Mouse (Mus musculus) limb, embryonic 15.5 days (tissue): ENCODE results near the gene Slc26a8. TPM values are rescaled to one million over a fixed set of nuclear protein-coding genes. Genes with fewer than 3 reads are reported as not detected.

Experiments
- ATAC-seq: fragments of 200-750 bp; cut with Nextera tagmentation; 2 replicates; pipeline ENCODE4 v1.8.0; 2017; ENCODE audit warnings: low read depth, moderate TSS enrichment; ENCODE audit not compliant: insufficient number of reproducible peaks, low FRiP score, low TSS enrichment
- H3K27ac ChIP-seq: fragments of 300-500 bp; sonication (generic); 2 replicates; pipeline ENCODE4 v1.5.1; 2015; ENCODE audit warnings: moderate library complexity, mild to moderate bottlenecking, inconsistent platforms
- H3K27me3 ChIP-seq: fragments of 300-500 bp; sonication (generic); 2 replicates; pipeline ENCODE4 v1.6.1; 2015; ENCODE audit warnings: inconsistent platforms
- H3K36me3 ChIP-seq: fragments of 300-500 bp; sonication (generic); 2 replicates; pipeline ENCODE4 v1.6.1; 2015; ENCODE audit warnings: inconsistent platforms
- H3K4me1 ChIP-seq: fragments of 300-500 bp; sonication (generic); 2 replicates; pipeline ENCODE4 v1.6.1; 2015; ENCODE audit warnings: inconsistent platforms
- H3K4me2 ChIP-seq: fragments of 300-500 bp; sonication (generic); 2 replicates; pipeline ENCODE4 v1.6.1; 2015; ENCODE audit warnings: mild to moderate bottlenecking, inconsistent platforms
- H3K4me3 ChIP-seq: fragments of 300-500 bp; sonication (generic); 2 replicates; pipeline ENCODE4 v1.5.1; 2015; ENCODE audit warnings: mild to moderate bottlenecking, inconsistent platforms
- H3K9ac ChIP-seq: fragments of 300-500 bp; sonication (generic); 2 replicates; pipeline ENCODE4 v1.6.1; 2015; ENCODE audit warnings: inconsistent platforms
- H3K9me3 ChIP-seq: fragments of 300-500 bp; sonication (generic); 2 replicates; pipeline ENCODE4 v1.6.1; 2016; ENCODE audit warnings: inconsistent platforms
- WGBS: fragments of 180-500 bp; shearing (Covaris S2); methylation state at CpG from one replicate; pipeline ENCODE4 v1.1.7; 2015; 5-methylcytosine and 5-hydroxymethylcytosine counted together
- polyA plus RNA-seq: library from polyadenylated mRNA; unstranded; fragments of >200 nt; fragmentation: Nextera tagmentation; extraction: Ambion mirVana; gene quantifications from 2 replicates; pipeline ENCODE4 v1.2.1, GENCODE M21; 2015

Slc26a8 gene
- polyA plus RNA-seq, 1 experiment from 2014 or later, result 0.60 TPM

DNA sequence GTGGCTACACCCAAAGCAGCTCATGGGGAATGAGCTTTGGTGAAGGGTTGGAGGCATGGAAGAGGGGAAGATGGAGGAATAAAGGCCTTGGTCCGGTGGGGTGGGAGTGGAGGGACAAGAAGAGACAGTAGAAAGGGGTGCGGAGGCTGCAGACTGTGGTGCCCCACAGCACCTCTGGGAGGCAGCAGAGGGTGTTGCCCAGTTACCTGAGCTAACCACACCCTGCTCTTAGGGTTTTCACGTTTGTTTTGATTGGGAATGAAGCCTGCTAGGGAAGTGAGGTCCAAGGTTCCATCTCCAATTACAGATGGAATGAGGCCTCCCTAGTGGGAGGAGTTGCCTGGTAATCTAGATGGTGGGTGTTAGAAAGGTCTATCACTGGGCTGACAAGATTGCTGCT, 60.9 kb downstream of the Slc26a8 start:
- no peaks in the 10 kb centered on the region for H3K36me3 ChIP-seq
- H3K9ac ChIP-seq, result no peak overlapping the region
- H3K27ac ChIP-seq, result peak overlapping the region; percentile 47; the same call in 1 of the 2 replicates
- WGBS, result 27% methylated on average over 3 of the region's 3 CpGs
- no peak for ATAC-seq
- no peaks in the 10 kb centered on the region; the same call in 1 of the 2 replicates for H3K27me3 ChIP-seq
- no peak overlapping the region for H3K4me2 ChIP-seq
- H3K4me1 ChIP-seq, result peaks cover 5% of the 10 kb centered on the region; the same call in 1 of the 2 replicates
- H3K9me3 ChIP-seq, result no peaks in the 10 kb centered on the region
- H3K4me3 ChIP-seq, result no peak overlapping the region

DNA sequence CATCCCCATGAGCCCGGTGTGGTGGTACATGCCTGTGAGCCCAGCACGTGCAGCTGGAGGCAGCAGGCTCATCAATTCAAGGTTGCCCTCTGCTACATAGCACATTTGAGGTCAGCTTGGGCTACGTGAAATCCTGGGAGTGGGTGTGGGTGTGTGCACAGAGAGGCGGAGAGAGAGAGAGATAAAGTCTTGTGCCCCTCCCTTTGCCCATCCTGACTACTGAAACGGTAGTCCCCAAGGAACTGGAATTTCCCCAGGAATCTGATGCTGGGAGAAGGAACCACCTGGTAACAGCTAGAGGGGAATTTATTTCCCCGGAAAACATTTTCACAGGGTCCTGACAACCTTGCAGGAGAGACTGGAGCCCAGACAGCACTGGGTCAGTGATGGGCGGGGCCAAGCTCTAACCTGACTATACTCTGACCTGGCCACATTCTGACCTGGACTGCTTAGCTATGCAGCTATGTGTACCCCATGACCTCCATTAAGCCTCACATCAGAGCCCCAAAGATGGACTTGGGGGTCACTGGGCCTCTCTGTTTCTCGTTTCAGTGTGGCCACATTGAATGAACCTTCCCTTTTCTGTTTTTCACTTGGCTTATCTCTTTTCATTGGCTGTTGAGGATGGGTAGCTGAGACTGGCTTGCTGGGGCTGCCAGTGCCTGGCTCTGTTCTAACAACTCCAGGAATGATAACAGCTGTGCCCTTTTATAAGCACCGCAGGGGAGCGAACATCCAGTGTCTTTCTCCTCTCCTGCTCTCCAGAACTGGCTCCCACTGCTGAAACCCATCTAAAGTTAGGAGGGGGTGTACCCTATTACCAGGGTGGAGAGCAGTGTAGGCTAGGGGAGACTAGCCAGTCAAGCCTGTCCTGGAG, 61.5 kb downstream of the Slc26a8 start:
- Histone ChIP-seq H3K27me3 (no peaks in the 10 kb centered on the region; the same call in 1 of the 2 replicates), H3K4me2 (no peak overlapping the region), H3K36me3 (no peaks in the 10 kb centered on the region), H3K9me3 (no peaks in the 10 kb centered on the region), H3K9ac (no peak overlapping the region), H3K4me3 (no peak overlapping the region), H3K27ac (peak overlapping the region; percentile 47; the same call in 1 of the 2 replicates), H3K4me1 (peaks cover 5% of the 10 kb centered on the region; the same call in 1 of the 2 replicates)
- no peak for ATAC-seq
- WGBS, result 51% methylated on average over 10 of the region's 10 CpGs

DNA sequence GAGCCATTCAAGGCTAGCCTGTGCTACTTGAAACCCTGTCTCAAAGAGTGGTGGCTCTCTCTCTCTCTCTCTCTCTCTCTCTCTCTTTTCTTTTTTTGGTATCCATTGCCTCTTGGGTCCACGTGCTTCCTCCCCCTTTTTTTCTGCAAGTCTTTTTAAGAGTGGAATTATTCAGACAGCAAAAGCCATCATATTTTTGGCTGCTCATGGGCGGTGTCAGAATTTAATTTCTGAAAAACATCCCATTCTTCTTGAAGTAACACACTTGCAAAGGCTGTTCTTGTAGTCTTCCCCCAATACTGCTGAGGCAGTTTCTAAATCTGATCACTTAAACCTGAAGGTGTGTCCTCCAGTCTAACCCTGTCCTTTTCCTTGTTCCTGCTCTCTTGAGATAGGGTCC, 63.1 kb downstream of the Slc26a8 start:
- Histone ChIP-seq H3K4me1 (peaks cover 10% of the 10 kb centered on the region), H3K9ac (no peak overlapping the region), H3K4me2 (no peak overlapping the region), H3K9me3 (no peaks in the 10 kb centered on the region), H3K27me3 (no peaks in the 10 kb centered on the region; the same call in 1 of the 2 replicates), H3K27ac (no peak overlapping the region), H3K4me3 (no peak overlapping the region), H3K36me3 (no peaks in the 10 kb centered on the region)
- no peak for ATAC-seq
- 84% methylated on average over 2 of the region's 2 CpGs for WGBS

DNA sequence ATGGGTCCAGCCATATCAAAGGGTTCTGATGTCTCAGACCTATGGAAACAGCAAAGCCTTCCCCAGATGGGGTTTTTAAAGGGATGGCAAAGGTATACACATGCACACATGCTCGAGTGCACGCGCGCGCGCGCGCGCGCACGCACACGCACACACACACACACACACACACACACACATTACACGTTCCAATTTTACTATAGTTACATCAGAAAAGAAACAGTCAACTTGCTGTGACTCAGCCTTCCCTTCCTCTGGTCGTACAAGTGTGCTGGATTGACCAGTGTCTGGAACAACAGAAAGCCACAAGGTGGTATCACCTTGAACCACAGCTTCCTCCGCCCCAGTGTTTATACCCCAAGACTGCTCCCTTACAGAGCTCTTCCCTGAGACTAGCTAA, 64.7 kb downstream of the Slc26a8 start:
- 90% methylated on average over 15 of the region's 15 CpGs for WGBS

DNA sequence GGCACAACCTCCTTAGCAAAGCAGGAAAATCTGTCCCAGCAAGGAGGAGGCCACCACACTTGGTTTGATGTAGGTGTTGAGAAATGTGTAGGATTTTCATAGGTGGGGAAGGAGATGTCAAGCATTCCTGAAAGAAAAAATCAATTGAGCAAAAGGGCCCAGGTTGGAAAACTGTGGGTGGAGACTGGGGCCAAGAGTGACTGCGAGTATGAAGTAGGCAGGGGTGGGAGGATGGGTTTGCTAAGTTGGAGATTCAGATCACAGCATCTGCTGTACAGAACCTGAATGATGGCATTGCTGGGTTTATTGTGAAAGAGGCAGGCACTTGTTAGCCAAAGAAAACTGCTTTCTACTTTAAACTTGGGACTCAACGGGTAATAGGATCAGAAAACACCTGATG, 65.2 kb downstream of the Slc26a8 start:
- H3K9me3 ChIP-seq, result no peaks in the 10 kb centered on the region
- no peak overlapping the region for H3K27ac ChIP-seq
- peaks cover 22% of the 10 kb centered on the region for H3K4me1 ChIP-seq
- peaks cover 5% of the 10 kb centered on the region for H3K36me3 ChIP-seq
- WGBS, result 68% methylated on average over 2 of the region's 2 CpGs
- H3K4me2 ChIP-seq, result no peak overlapping the region
- no peak for ATAC-seq
- no peak overlapping the region for H3K4me3 ChIP-seq
- no peaks in the 10 kb centered on the region; the same call in 1 of the 2 replicates for H3K27me3 ChIP-seq
- H3K9ac ChIP-seq, result no peak overlapping the region

More for the DNA sequence above, 64.7 kb downstream of the Slc26a8 start:
- Histone ChIP-seq H3K4me3 (no peak overlapping the region), H3K9ac (no peak overlapping the region), H3K9me3 (no peaks in the 10 kb centered on the region), H3K27ac (0 out of 2 replicates have a peak overlapping the region, but pooled peaks have one; percentile 22), H3K4me1 (peaks cover 22% of the 10 kb centered on the region), H3K4me2 (no peak overlapping the region), H3K36me3 (peaks cover under 1% of the 10 kb centered on the region; the same call in 1 of the 2 replicates), H3K27me3 (no peaks in the 10 kb centered on the region; the same call in 1 of the 2 replicates)
- ATAC-seq, result no peak

DNA sequence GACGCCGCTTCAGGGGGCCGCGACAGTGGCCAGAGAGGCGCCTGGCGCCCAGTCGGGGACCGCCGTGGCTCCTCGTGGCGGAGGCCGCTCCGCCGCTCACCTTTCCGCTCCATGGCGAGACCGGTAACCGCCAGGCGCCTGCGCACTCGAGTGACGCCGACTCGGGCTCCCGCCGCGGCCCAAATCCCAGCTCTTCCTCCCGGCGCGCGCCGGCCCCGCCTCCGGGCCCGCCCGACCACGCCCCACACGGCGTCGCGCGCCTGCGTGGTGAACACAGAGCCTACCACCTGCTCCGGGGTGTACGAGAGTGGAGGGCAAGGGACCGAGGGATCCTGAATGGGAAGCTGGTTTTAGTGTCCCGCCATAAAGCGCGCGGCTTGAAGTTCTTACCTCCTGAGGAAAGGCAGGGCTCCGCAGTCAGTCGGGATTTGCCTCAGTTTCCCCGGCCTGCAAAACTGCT, 67.7 kb downstream of the Slc26a8 start, which contains the start of gene Srpk1:
Srpk1 (minus strand) TSS at position 410 of the 460 bp plus-strand sequence.
- peak; percentile 87 for ATAC-seq
- Histone ChIP-seq H3K27ac (peak within 1 kb of the TSS; percentile 88), H3K9ac (peak within 1 kb of the TSS; percentile 96), H3K4me2 (peak within 1 kb of the TSS; percentile 84), H3K9me3 (no peaks in the 10 kb centered on the region), H3K27me3 (no peaks in the 10 kb centered on the region), H3K36me3 (peaks cover 22% of the 10 kb centered on the region), H3K4me3 (peak within 1 kb of the TSS; percentile 98), H3K4me1 (peaks cover 20% of the 10 kb centered on the region)
- under 1% methylated on average over 47 of the region's 53 CpGs for WGBS

DNA sequence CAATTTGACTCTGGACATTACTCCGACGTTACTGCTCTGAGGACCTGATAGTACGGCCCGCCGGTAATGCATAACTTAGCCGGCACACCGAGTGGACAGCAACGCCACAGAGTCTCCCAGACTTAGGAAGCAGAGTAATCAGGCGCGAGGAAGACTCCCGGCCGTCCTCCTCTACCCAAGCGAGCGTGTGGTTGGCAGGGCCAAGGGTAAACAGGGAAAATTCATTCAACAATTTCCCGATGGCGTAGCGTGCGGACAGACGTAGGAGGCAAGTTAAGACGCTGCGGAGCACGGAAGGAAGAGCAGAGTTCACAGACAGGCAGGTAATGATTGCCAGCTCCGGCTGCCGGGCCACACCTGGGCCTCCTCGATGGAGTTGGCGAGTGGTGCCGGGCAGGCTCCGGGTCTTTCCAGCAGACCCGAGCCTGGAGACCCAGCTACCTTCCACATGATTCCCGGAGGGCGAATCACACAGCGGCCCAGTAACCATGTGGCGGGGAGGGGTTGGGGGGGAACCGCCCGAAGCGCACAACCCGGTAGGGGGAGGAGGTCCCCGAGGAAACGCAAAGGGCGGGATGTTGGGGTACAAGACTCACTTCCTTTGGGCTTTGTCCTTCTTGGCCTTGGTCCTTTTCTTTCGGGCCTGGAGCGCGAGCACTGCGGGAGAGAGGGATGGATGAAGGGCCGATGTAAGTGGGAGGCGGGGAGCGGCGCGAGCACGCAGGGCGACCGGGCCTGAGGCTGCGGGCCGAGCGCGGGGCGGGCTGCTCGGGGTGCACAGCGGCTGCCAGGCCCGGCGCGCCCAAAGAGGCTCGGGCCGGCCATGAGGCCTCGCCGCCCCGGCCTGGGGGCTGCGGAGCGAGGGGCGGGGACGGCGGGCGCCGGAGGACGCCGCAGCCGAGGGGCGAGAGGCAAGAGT, 68.4 kb downstream of the Slc26a8 start:
- peaks cover 20% of the 10 kb centered on the region for H3K4me1 ChIP-seq
- H3K4me2 ChIP-seq, result peak overlapping the region; percentile 84
- under 1% methylated on average over 68 of the region's 78 CpGs for WGBS
- peak; percentile 52; the same call in 1 of the 2 replicates for ATAC-seq
- H3K9ac ChIP-seq, result peak overlapping the region; percentile 96
- no peaks in the 10 kb centered on the region for H3K9me3 ChIP-seq
- peaks cover 22% of the 10 kb centered on the region for H3K36me3 ChIP-seq
- H3K27me3 ChIP-seq, result no peaks in the 10 kb centered on the region
- peak overlapping the region; percentile 98 for H3K4me3 ChIP-seq
- H3K27ac ChIP-seq, result peak overlapping the region; percentile 88

DNA sequence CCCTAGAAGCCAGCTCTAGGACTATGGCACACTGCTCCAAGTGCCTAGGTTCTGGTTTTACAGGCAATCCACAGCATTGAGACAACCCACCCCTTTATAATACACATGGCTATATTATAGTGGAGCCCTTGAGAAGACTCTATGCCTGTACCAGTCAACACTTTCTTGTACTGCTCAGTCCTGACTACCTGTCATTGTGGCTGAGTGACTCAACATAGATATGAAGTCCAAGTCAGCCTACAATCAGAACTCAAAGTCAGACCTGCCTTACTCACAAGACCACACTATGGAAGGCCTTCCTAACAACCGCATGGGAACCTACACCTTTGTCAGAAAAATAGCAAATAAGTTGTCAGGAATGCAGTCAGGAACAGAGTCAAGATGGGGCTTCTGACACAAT, 71.3 kb downstream of the Slc26a8 start:
- Histone ChIP-seq H3K9me3 (no peaks in the 10 kb centered on the region), H3K4me1 (peaks cover 20% of the 10 kb centered on the region), H3K9ac (no peak overlapping the region), H3K4me2 (no peak overlapping the region), H3K27ac (no peak overlapping the region), H3K36me3 (peaks cover 37% of the 10 kb centered on the region), H3K4me3 (no peak overlapping the region), H3K27me3 (no peaks in the 10 kb centered on the region)
- WGBS, result 97% methylated on average over 1 of the region's 1 CpGs
- no peak for ATAC-seq

DNA sequence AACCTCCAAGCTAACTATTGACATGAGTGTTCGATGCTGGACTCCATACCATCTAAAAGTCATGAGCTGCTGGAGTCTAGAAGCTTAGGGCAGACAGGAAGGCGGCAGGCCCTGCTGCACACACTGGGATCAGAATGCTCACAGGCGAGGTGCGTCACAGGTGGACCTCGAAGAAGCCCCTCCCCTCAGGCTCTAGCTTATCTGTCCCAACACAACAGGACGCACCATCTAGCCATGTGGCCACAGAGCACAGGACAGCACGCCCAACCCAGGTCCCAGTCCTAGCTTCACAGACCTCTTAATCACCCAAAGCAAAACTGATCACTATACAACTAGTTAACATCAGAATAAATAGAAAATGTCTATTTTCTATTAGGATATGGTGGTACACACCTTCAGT, 71.9 kb downstream of the Slc26a8 start:
- no peak overlapping the region for H3K4me3 ChIP-seq
- peaks cover 37% of the 10 kb centered on the region for H3K36me3 ChIP-seq
- H3K9me3 ChIP-seq, result no peaks in the 10 kb centered on the region
- no peak for ATAC-seq
- no peak overlapping the region for H3K4me2 ChIP-seq
- no peak overlapping the region for H3K27ac ChIP-seq
- WGBS, result 86% methylated on average over 7 of the region's 7 CpGs
- no peaks in the 10 kb centered on the region for H3K27me3 ChIP-seq
- H3K4me1 ChIP-seq, result peaks cover 20% of the 10 kb centered on the region
- H3K9ac ChIP-seq, result no peak overlapping the region

DNA sequence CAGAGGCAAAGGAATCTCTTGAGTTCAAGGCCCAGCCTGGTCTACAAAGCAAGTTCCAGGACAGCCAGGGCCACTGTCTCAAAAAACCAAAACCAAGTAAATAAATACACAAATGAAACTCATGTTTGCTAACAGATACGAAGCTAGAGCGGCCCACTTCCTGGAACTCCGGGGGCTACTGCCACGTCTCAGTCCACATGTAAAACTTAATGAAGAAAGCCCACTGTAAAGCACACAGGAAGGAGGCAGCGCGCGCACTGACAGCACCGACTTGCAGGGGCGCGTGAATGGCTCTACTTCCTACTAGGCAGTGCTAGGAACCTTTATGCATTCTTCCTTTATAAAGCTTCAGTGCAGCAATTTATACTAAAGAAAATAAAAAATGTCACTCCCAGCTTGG, 72.4 kb downstream of the Slc26a8 start:
- Histone ChIP-seq H3K4me3 (no peak overlapping the region), H3K9me3 (no peaks in the 10 kb centered on the region), H3K36me3 (peaks cover 37% of the 10 kb centered on the region), H3K4me1 (peaks cover 18% of the 10 kb centered on the region), H3K27me3 (no peaks in the 10 kb centered on the region), H3K4me2 (no peak overlapping the region), H3K9ac (no peak overlapping the region), H3K27ac (no peak overlapping the region)
- ATAC-seq, result no peak
- WGBS, result 82% methylated on average over 10 of the region's 10 CpGs

DNA sequence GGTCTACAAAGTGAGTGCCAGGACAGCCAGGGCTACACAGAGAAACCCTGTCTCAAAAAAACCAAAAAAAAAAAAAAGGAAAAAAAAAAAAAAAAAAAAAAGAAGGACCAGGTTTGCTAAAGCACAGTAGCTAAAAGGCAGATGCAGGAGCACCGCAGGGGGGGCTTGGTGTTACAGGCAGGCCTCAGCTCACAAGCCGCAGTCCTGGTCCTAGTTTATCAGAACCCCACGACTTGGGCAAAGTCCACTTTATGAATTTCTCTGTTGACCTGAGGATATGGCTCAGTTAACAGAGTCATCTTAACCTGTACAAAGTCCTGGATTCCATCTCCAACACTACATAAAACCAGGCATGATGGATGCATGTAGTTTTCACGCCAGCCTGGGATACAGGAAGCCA, 74.7 kb downstream of the Slc26a8 start:
- Histone ChIP-seq H3K36me3 (peaks cover 37% of the 10 kb centered on the region), H3K9me3 (no peaks in the 10 kb centered on the region), H3K4me3 (no peak overlapping the region), H3K9ac (no peak overlapping the region), H3K4me1 (peaks cover 3% of the 10 kb centered on the region; the same call in 1 of the 2 replicates), H3K4me2 (no peak overlapping the region), H3K27me3 (no peaks in the 10 kb centered on the region), H3K27ac (no peak overlapping the region)
- ATAC-seq, result no peak
- 93% methylated on average over 4 of the region's 4 CpGs for WGBS
